Mouse (Mus musculus) heart, embryonic 14.5 days (tissue): ENCODE data around the gene Vmn2r105. TPM values are rescaled to one million over a fixed set of nuclear protein-coding genes. Genes with fewer than 3 reads are reported as not detected.

Experiments used
- ATAC-seq: fragments of 200-750 bp; cut with Nextera tagmentation; 2 replicates; pipeline ENCODE4 v1.8.0; 2017; ENCODE audit warnings: low read depth, moderate TSS enrichment; ENCODE audit not compliant: insufficient number of reproducible peaks, insufficient read depth, low FRiP score
- H3K27ac ChIP-seq, 2 experiments: fragments of 200-500 bp in 1 of 2; fragments of 300-500 bp in 1 of 2; sonication (generic) in 1 of 2; replicated peaks in 1 of 2; 2 replicates each; pipeline ENCODE4 v1.5.1; 2012 to 2014; ENCODE audit warnings: low read depth in 2 of 2, low read length in 2 of 2, control low read depth in 1 of 2, mild to moderate bottlenecking in 1 of 2, mixed read lengths in 1 of 2; ENCODE audit not compliant: control insufficient read depth in 1 of 2, insufficient read depth in 1 of 2
- H3K27me3 ChIP-seq: fragments of 300-500 bp; sonication (generic); 2 replicates; pipeline ENCODE4 v1.6.1; 2014; ENCODE audit warnings: mild to moderate bottlenecking, low read length, control low read depth; ENCODE audit not compliant: control insufficient read depth, insufficient read depth
- H3K36me3 ChIP-seq: fragments of 300-500 bp; sonication (generic); 2 replicates; pipeline ENCODE4 v1.6.1; 2014; ENCODE audit warnings: mild to moderate bottlenecking, control low read depth, low read length, mixed read lengths; ENCODE audit not compliant: control insufficient read depth, insufficient read depth
- H3K4me1 ChIP-seq, 2 experiments: fragments of 200-500 bp in 1 of 2; fragments of 300-500 bp in 1 of 2; sonication (generic) in 1 of 2; 2 replicates each; pipeline ENCODE4 v1.6.1; 2012 to 2014; ENCODE audit warnings: low read length in 2 of 2, control low read depth in 1 of 2, mixed read lengths in 1 of 2; ENCODE audit not compliant: control insufficient read depth in 2 of 2, insufficient read depth in 2 of 2
- H3K4me2 ChIP-seq: fragments of 300-500 bp; sonication (generic); 2 replicates; pipeline ENCODE4 v1.6.1; 2014; ENCODE audit warnings: mild to moderate bottlenecking, low read length
- H3K4me3 ChIP-seq, 2 experiments: fragments of 200-500 bp in 1 of 2; fragments of 300-500 bp in 1 of 2; sonication (generic) in 1 of 2; 2 replicates each; pipeline ENCODE4 v1.5.1; 2012 to 2014; ENCODE audit warnings: low read length in 2 of 2, mild to moderate bottlenecking in 2 of 2, control low read depth in 1 of 2, low read depth in 1 of 2, moderate library complexity in 1 of 2; ENCODE audit not compliant: control insufficient read depth in 1 of 2, insufficient read depth in 1 of 2
- H3K9ac ChIP-seq: fragments of 300-500 bp; sonication (generic); 2 replicates; pipeline ENCODE4 v1.6.1; 2014; ENCODE audit warnings: mild to moderate bottlenecking, low read length
- H3K9me3 ChIP-seq: fragments of 300-500 bp; sonication (generic); 2 replicates; pipeline ENCODE4 v1.6.1; 2016; ENCODE audit warnings: low read length, control low read depth; ENCODE audit not compliant: control insufficient read depth
- WGBS: fragments of 180-500 bp; shearing (Covaris S2); extraction: QIAGEN DNeasy Blood & Tissue Kit; methylation state at CpG from one replicate; pipeline ENCODE4 v1.1.7; 2014; 5-methylcytosine and 5-hydroxymethylcytosine counted together
- polyA plus RNA-seq: library from polyadenylated mRNA; unstranded; fragments of >200 nt; fragmentation: Nextera tagmentation; extraction: Ambion mirVana; gene quantifications from 2 replicates; pipeline ENCODE4 v1.2.1, GENCODE M21; 2014

Vmn2r105 gene
- not detected in 2 replicates for polyA plus RNA-seq

GRCm38 (mm10) chr17:20234952-20235351, at the start of gene Vmn2r105:
TSS of gene Vmn2r105 (minus strand) at chr17:20235052.
- 60% methylated on average over 2 of the region's 2 CpGs for WGBS
- Histone ChIP-seq H3K4me1 (no peaks in the 10 kb centered on the region), H3K4me2 (no peak within 1 kb of the TSS), H3K27me3 (no peaks in the 10 kb centered on the region), H3K27ac (no peak within 1 kb of the TSS), H3K36me3 (no peaks in the 10 kb centered on the region), H3K9ac (no peak within 1 kb of the TSS), H3K9me3 (peaks cover 4% of the 10 kb centered on the region; the same call in 1 of the 2 replicates), H3K4me3 (no peak within 1 kb of the TSS)
- ATAC-seq: no peak

DNA sequence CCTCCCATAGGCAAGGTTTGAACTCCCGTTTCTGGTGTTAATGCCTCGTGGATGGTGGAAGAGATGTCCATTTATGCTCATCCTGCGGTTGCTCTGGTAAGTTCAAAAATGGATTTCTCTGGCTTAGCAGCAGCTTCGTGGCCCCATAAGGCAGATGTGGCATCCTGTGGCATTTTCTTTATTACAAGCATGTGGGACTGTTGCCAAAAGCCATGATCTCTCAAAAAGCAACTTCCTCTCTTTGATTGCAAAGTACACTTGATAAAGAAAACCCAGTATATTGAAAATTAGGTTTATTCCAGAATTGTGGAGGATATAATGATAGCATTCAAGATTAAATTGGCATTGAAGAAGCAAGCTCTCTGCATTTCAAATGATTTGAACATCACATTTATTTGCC, 20.7 kb upstream of the Vmn2r105 start:
- Histone ChIP-seq H3K9me3 (0 out of 2 replicates have a peak, but pooled peaks cover 4% of the 10 kb centered on the region), H3K27me3 (no peaks in the 10 kb centered on the region), H3K4me3 (no peak overlapping the region), H3K9ac (no peak overlapping the region), H3K36me3 (no peaks in the 10 kb centered on the region), H3K4me2 (no peak overlapping the region), H3K27ac (no peak overlapping the region), H3K4me1 (no peaks in the 10 kb centered on the region)
- 63% methylated on average over 4 of the region's 4 CpGs for WGBS
- no peak for ATAC-seq

- no peak for ATAC-seq
- no peaks in the 10 kb centered on the region for H3K4me1 ChIP-seq
- H3K4me3 ChIP-seq: no peak within 1 kb of the TSS
- H3K36me3 ChIP-seq: no peaks in the 10 kb centered on the region
- peaks cover 10% of the 10 kb centered on the region for H3K9me3 ChIP-seq
- no peak within 1 kb of the TSS for H3K4me2 ChIP-seq
- no peak within 1 kb of the TSS for H3K27ac ChIP-seq
- no peak within 1 kb of the TSS for H3K9ac ChIP-seq
- no peaks in the 10 kb centered on the region for H3K27me3 ChIP-seq
Observed at GRCm38 (mm10) chr17:20182997-20183396, 51.9 kb downstream of the Vmn2r105 start, which contains the start of gene Fpr-rs6. TSS of gene Fpr-rs6 (minus strand) at chr17:20183097.

Other genes with a start within 250 kb of the Vmn2r105 start
- not detected in 2 replicates for gene Vmn2r104, start 186.7 kb downstream of the Vmn2r105 start, polyA plus RNA-seq
- not detected in 2 replicates for gene Fpr-rs7, start 120.8 kb downstream of the Vmn2r105 start, polyA plus RNA-seq
- not detected in 2 replicates for gene Fpr-rs6, start 52.0 kb downstream of the Vmn2r105 start, polyA plus RNA-seq
- not detected in 2 replicates for gene Vmn2r106, start 50.5 kb upstream of the Vmn2r105 start, polyA plus RNA-seq
- not detected in 2 replicates for gene Vmn2r107, start 110.2 kb upstream of the Vmn2r105 start, polyA plus RNA-seq
- gene Vmn1r224, start 179.1 kb upstream of the Vmn2r105 start, polyA plus RNA-seq: not detected in 2 replicates
- not detected in 2 replicates for gene Vmn2r108, start 246.3 kb upstream of the Vmn2r105 start, polyA plus RNA-seq